Mouse (Mus musculus): ENCODE data around the gene Rbm20.

DNA sequence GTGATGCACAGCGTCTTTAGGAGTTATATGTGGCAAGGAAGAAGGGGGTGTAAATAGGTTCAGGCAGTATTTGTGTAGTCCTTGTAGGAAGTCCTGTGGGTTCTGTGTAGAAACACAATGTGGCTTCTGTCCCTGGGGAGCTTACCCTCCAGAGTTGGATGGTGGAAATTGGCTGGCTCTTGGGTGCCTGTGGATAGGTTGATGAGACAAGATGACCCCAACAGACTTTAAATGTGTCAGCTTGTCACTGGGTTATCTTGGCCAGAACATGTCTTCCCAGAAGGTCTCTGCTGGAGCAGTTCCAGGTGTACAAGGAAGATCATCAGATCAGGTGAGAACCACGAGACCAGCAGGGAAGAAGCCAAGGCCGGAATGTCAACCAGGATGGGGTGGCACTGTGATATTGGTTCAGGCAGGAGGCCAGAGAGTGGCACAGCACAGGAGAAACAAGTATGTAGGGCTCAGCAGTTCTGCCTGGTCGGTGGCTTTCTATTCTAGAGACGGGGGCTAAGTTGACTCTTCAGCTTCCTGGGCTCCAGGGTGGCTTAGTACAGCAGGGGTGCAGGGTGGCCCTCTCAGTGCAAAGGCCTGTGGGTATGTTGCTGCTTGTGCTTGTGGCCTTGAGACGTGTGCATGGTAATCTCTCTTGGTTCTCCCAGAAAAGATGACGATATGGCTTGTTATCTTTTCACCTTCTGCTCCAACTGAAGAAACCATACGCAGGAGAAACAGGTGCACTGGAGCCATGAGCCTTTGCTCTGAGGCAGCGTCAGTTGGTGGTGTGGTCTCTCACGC lies 209.7 kb downstream of the Rbm20 start:
- TF ChIP-seq POLR2A (IDR thresholded peaks at IDR 0.05; ENCODE audit: borderline replicate concordance, extremely low read depth, low read depth, low read length) (no peak), CTCF (IDR thresholded peaks at IDR 0.05; ENCODE audit: insufficient read depth, low read length) (no peak)

All from lung, adult 2 months (tissue).